Mouse (Mus musculus): ENCODE results near the gene Abcf2. TPM values are rescaled to one million over a fixed set of nuclear protein-coding genes. Genes with fewer than 3 reads are reported as not detected.

Abcf2 gene
- total and polyA plus RNA-seq, 3 experiments, result 244 to 257 TPM; not detected in 1

- peak; percentile 39; the same call in 1 of the 2 replicates for TF ChIP-seq NRF1 (IDR thresholded peaks at IDR 0.05; ENCODE audit: insufficient read depth, low read depth, low read length, poor library complexity, severe bottlenecking)
- no peak for TF ChIP-seq CHD2 (IDR thresholded peaks at IDR 0.05; ENCODE audit: low read length)
- 0 out of 6 replicates have a peak, but pooled peaks of 1 of the 3 experiments have one; percentile 0 for TF ChIP-seq CTCF (IDR thresholded peaks at IDR 0.05 in 2 of 3, conservative IDR thresholded peaks at IDR 0.05 in 1 of 3; ENCODE audit: control insufficient read depth in 1 of 3, insufficient read depth in 1 of 3, low read depth in 2 of 3, low read length in 3 of 3, poor library complexity in 1 of 3, severe bottlenecking in 1 of 3)
- H3K9me3 ChIP-seq (replicated peaks; ENCODE audit: insufficient read depth, low read length), result no peaks in the 10 kb centered on the region
- no peak for DNase-seq (ENCODE audit: low read depth, low spot score)
- no peak overlapping the region for H3K27ac ChIP-seq (ENCODE audit: control insufficient read depth, low read depth, low read length)
- peak overlapping the region; percentile 44 for H3K9ac ChIP-seq (ENCODE audit: control insufficient read depth, low read depth, low read length, poor library complexity, severe bottlenecking)
- H3K36me3 ChIP-seq (ENCODE audit: control insufficient read depth in 1 of 2, insufficient read depth in 2 of 2, low read length in 2 of 2), result no peaks in the 10 kb centered on the region
- no peaks in the 10 kb centered on the region; the same call in 1 of the 2 replicates for H3K79me2 ChIP-seq (ENCODE audit: control insufficient read depth, insufficient read depth, low read length, poor library complexity)
- peaks cover 0 to 2% of the 10 kb centered on the region in 2 experiments; a peak in 1 of 4 replicates for H3K4me1 ChIP-seq (ENCODE audit: control insufficient read depth in 1 of 2, insufficient read depth in 2 of 2, low read length in 2 of 2)
- peak overlapping the region in 1 of 2 experiments; percentile 37; a peak in 2 of 4 replicates for H3K4me3 ChIP-seq (ENCODE audit: control insufficient read depth in 1 of 2, insufficient read depth in 1 of 2, low read depth in 2 of 2, low read length in 2 of 2)
- peaks cover 47 to 72% of the 10 kb centered on the region in 2 experiments for H3K27me3 ChIP-seq (ENCODE audit: control insufficient read depth in 1 of 2, insufficient read depth in 2 of 2, low read length in 2 of 2)
Measured at GRCm38 (mm10) chr5:24604656-24605100, 27.4 kb upstream of the Abcf2 start.

- TF ChIP-seq RCOR1 (IDR thresholded peaks at IDR 0.05; ENCODE audit: low read depth, low read length), result no peak
- no peak for TF ChIP-seq SMC3 (IDR thresholded peaks at IDR 0.05; ENCODE audit: low read depth, low read length)
- TF ChIP-seq ELF1 (IDR thresholded peaks at IDR 0.05; ENCODE audit: low read depth, low read length), result no peak
- no peak for TF ChIP-seq GABPA (IDR thresholded peaks at IDR 0.05; ENCODE audit: low read depth, low read length)
- no peak for TF ChIP-seq MXI1 (IDR thresholded peaks at IDR 0.05; ENCODE audit: low read depth, low read length)
- no peak for TF ChIP-seq KAT2A (conservative IDR thresholded peaks at IDR 0.05; ENCODE audit: low read depth, low read length)
- TF ChIP-seq MEF2A (IDR thresholded peaks at IDR 0.05; ENCODE audit: extremely low read depth, insufficient replicate concordance, low read depth, low read length, poor library complexity, severe bottlenecking), result no peak
- TF ChIP-seq MYC (IDR thresholded peaks at IDR 0.05; ENCODE audit: low read depth, low read length), result no peak
- no peak for TF ChIP-seq ZC3H11A (IDR thresholded peaks at IDR 0.05; ENCODE audit: low read depth, low read length)
- no peak for TF ChIP-seq EP300 (IDR thresholded peaks at IDR 0.05; ENCODE audit: low read depth in 1 of 2, low read length in 2 of 2)
- no peak for TF ChIP-seq TBP (IDR thresholded peaks at IDR 0.05; ENCODE audit: low read depth, low read length)
- TF ChIP-seq NRF1 (IDR thresholded peaks at IDR 0.05; ENCODE audit: insufficient read depth, low read depth, low read length, poor library complexity, severe bottlenecking), result no peak
- no peak for TF ChIP-seq ETS1 (IDR thresholded peaks at IDR 0.05; ENCODE audit: low read depth, low read length)
- TF ChIP-seq HCFC1 (IDR thresholded peaks at IDR 0.05; ENCODE audit: low read depth, low read length), result no peak
- no peak for TF ChIP-seq MAX (IDR thresholded peaks at IDR 0.05; ENCODE audit: low read length)
- TF ChIP-seq MAZ (IDR thresholded peaks at IDR 0.05; ENCODE audit: low read depth, low read length), result no peak
- Histone ChIP-seq H3K4me1 (ENCODE audit: control insufficient read depth in 1 of 2, insufficient read depth in 2 of 2, low read length in 2 of 2) (peaks cover 0 to 2% of the 10 kb centered on the region in 2 experiments; a peak in 1 of 4 replicates), H3K27ac (ENCODE audit: control insufficient read depth, low read depth, low read length) (no peak overlapping the region), H3K4me3 (ENCODE audit: control insufficient read depth in 1 of 2, insufficient read depth in 1 of 2, low read depth in 2 of 2, low read length in 2 of 2) (peak overlapping the region in 1 of 2 experiments; percentile 37; a peak in 2 of 4 replicates), H3K9ac (ENCODE audit: control insufficient read depth, low read depth, low read length, poor library complexity, severe bottlenecking) (peak overlapping the region; percentile 44), H3K9me3 (replicated peaks; ENCODE audit: insufficient read depth, low read length) (no peaks in the 10 kb centered on the region), H3K27me3 (ENCODE audit: control insufficient read depth in 1 of 2, insufficient read depth in 2 of 2, low read length in 2 of 2) (peaks cover 47 to 71% of the 10 kb centered on the region in 2 experiments), H3K36me3 (ENCODE audit: control insufficient read depth in 1 of 2, insufficient read depth in 2 of 2, low read length in 2 of 2) (no peaks in the 10 kb centered on the region), H3K79me2 (ENCODE audit: control insufficient read depth, insufficient read depth, low read length, poor library complexity) (no peaks in the 10 kb centered on the region; the same call in 1 of the 2 replicates)
- DNase-seq (ENCODE audit: low read depth, low spot score), result peak; percentile 38
Measured at GRCm38 (mm10) chr5:24604080-24604655, 26.9 kb upstream of the Abcf2 start.

Data from MEL (cell line).